Mouse (Mus musculus): ENCODE data around the gene Hist1h2bb. TPM values are rescaled to one million over a fixed set of nuclear protein-coding genes. Genes with fewer than 3 reads are reported as not detected.

Gene Hist1h2bb
- polyA plus RNA-seq, 1 experiment from 2014 or later = 4.6 TPM

DNA sequence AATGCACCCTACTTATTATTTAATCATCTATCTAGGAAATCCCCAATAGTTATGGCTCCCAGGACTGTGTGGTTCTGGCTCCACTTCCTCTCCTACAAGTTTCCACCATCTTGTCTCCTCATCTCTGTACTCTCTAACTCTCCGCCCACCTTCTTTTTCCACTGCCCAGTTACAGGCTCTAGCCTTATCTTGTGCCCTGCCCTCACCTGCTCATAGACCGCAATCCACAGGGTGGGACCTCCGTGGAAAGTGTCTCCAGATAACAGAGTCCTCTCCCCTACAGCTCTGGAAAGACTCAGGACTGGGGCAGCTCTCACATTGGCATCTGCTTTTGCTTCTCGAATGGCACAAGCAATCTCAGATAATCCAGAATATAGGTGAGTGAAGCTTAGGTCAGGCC, 32.5 kb downstream of the Hist1h2bb start:
- H3K9ac ChIP-seq (ENCODE audit: low read depth, low read length) = no peak overlapping the region
- 52% methylated on average over 4 of the region's 4 CpGs for WGBS
- no peaks in the 10 kb centered on the region for H3K27me3 ChIP-seq (replicated peaks; ENCODE audit: control insufficient read depth, insufficient read depth, low read length)
- no peak for DNase-seq (ENCODE audit: low spot score)
- H3K4me3 ChIP-seq (ENCODE audit: low read depth, low read length) = no peak overlapping the region
- no peaks in the 10 kb centered on the region for H3K4me1 ChIP-seq (replicated peaks; ENCODE audit: control insufficient read depth, insufficient read depth, low read length)
- no peaks in the 10 kb centered on the region for H3K36me3 ChIP-seq (ENCODE audit: control insufficient read depth, insufficient read depth, low read length)
- no peak overlapping the region for H3K4me2 ChIP-seq
- no peaks in the 10 kb centered on the region for H3K9me3 ChIP-seq (ENCODE audit: control insufficient read depth, low read length)
- H3K27ac ChIP-seq (ENCODE audit: low read depth, low read length) = no peak overlapping the region
- peak; percentile 39; the same call in 1 of the 2 replicates for ATAC-seq (replicated peaks; ENCODE audit: low FRiP score)

GRCm38 (mm10) chr13:23792520-23792919, 46.0 kb downstream of the Hist1h2bb start:
- no peak overlapping the region for H3K27ac ChIP-seq (ENCODE audit: low read depth, low read length)
- no peaks in the 10 kb centered on the region for H3K36me3 ChIP-seq (ENCODE audit: control insufficient read depth, insufficient read depth, low read length)
- H3K4me1 ChIP-seq (replicated peaks; ENCODE audit: control insufficient read depth, insufficient read depth, low read length) = no peaks in the 10 kb centered on the region
- ATAC-seq (replicated peaks; ENCODE audit: low FRiP score) (no peak), DNase-seq (ENCODE audit: low spot score) (no peak)
- H3K4me3 ChIP-seq (ENCODE audit: low read depth, low read length) = no peak overlapping the region
- 42% methylated on average over 2 of the region's 2 CpGs for WGBS
- no peaks in the 10 kb centered on the region for H3K9me3 ChIP-seq (ENCODE audit: control insufficient read depth, low read length)
- no peaks in the 10 kb centered on the region for H3K27me3 ChIP-seq (replicated peaks; ENCODE audit: control insufficient read depth, insufficient read depth, low read length)
- no peak overlapping the region for H3K9ac ChIP-seq (ENCODE audit: low read depth, low read length)
- H3K4me2 ChIP-seq = no peak overlapping the region

Small RNA genes within 50 kb of the gene (microRNA-seq; reads per million reads assigned to microRNA genes)
- gene Gm44314 (ENCODE audit: borderline number of aligned reads) (not detected), gene Gm44484 (ENCODE audit: borderline number of aligned reads) (3.2 reads per million)

Other genes starting within 250 kb of the Hist1h2bb start
- gene Hist1h4h, start 215.7 kb upstream of the Hist1h2bb start, polyA plus RNA-seq (2014; fragmentation: Nextera tagmentation; extraction: Ambion mirVana) = 3.3 and 4.3 TPM in 2 replicates
- 1.1 and 5.1 TPM in 2 replicates for gene Hist1h2af, start 212.8 kb upstream of the Hist1h2bb start, polyA plus RNA-seq (2014; fragmentation: Nextera tagmentation; extraction: Ambion mirVana)
- 5.2 TPM in 2 replicates for gene Hist1h3g, start 211.3 kb upstream of the Hist1h2bb start, polyA plus RNA-seq (2014; fragmentation: Nextera tagmentation; extraction: Ambion mirVana)
- gene Hist1h2bh, start 203.3 kb upstream of the Hist1h2bb start, polyA plus RNA-seq (2014; fragmentation: Nextera tagmentation; extraction: Ambion mirVana) = 1.6 and 1.7 TPM in 2 replicates
- gene Hist1h3f, start 202.7 kb upstream of the Hist1h2bb start, polyA plus RNA-seq (2014; fragmentation: Nextera tagmentation; extraction: Ambion mirVana) = 0.42 and 0.62 TPM in 2 replicates
- 0.66 and 1.4 TPM in 2 replicates for gene Hist1h4f, start 195.1 kb upstream of the Hist1h2bb start, polyA plus RNA-seq (2014; fragmentation: Nextera tagmentation; extraction: Ambion mirVana)
- gene Hist1h1d, start 193.5 kb upstream of the Hist1h2bb start, polyA plus RNA-seq (2014; fragmentation: Nextera tagmentation; extraction: Ambion mirVana) = 0.68 and 0.82 TPM in 2 replicates
- gene Hist1h3e, start 184.4 kb upstream of the Hist1h2bb start, polyA plus RNA-seq (2014; fragmentation: Nextera tagmentation; extraction: Ambion mirVana) = 3.5 and 5.6 TPM in 2 replicates
- gene Hist1h2ae, start 175.5 kb upstream of the Hist1h2bb start, polyA plus RNA-seq (2014; fragmentation: Nextera tagmentation; extraction: Ambion mirVana) = 61.3 and 62.9 TPM in 2 replicates
- 5.7 and 6.3 TPM in 2 replicates for gene Hist1h2bg, start 175.3 kb upstream of the Hist1h2bb start, polyA plus RNA-seq (2014; fragmentation: Nextera tagmentation; extraction: Ambion mirVana)
- gene Hist1h2bf, start 172.5 kb upstream of the Hist1h2bb start, polyA plus RNA-seq (2014; fragmentation: Nextera tagmentation; extraction: Ambion mirVana) = 1.8 TPM in 2 replicates
- gene Hist1h2ad, start 172.4 kb upstream of the Hist1h2bb start, polyA plus RNA-seq (2014; fragmentation: Nextera tagmentation; extraction: Ambion mirVana) = 0.84 and 0.92 TPM in 2 replicates
- gene Hist1h3d, start 171.0 kb upstream of the Hist1h2bb start, polyA plus RNA-seq (2014; fragmentation: Nextera tagmentation; extraction: Ambion mirVana) = 7.7 and 8.5 TPM in 2 replicates
- gene Hist1h4d, start 165.1 kb upstream of the Hist1h2bb start, polyA plus RNA-seq (2014; fragmentation: Nextera tagmentation; extraction: Ambion mirVana) = 92.8 and 99.3 TPM in 2 replicates
- gene Hist1h2be, start 125.6 kb upstream of the Hist1h2bb start, polyA plus RNA-seq (2014; fragmentation: Nextera tagmentation; extraction: Ambion mirVana) = 4.4 TPM in 2 replicates
- gene Hist1h1e, start 124.2 kb upstream of the Hist1h2bb start, polyA plus RNA-seq (2014; fragmentation: Nextera tagmentation; extraction: Ambion mirVana) = 17.5 and 21.2 TPM in 2 replicates
- gene Hist1h2ac, start 62.8 kb upstream of the Hist1h2bb start, polyA plus RNA-seq (2014; fragmentation: Nextera tagmentation; extraction: Ambion mirVana) = 0.79 and 1.5 TPM in 2 replicates
- 31.9 and 35.7 TPM in 2 replicates for gene Hist1h2bc, start 62.5 kb upstream of the Hist1h2bb start, polyA plus RNA-seq (2014; fragmentation: Nextera tagmentation; extraction: Ambion mirVana)
- gene Hist1h1t, start 50.9 kb upstream of the Hist1h2bb start, polyA plus RNA-seq (2014; fragmentation: Nextera tagmentation; extraction: Ambion mirVana) = not detected in 2 replicates
- 5.1 and 5.2 TPM in 2 replicates for gene Hist1h4c, start 48.3 kb upstream of the Hist1h2bb start, polyA plus RNA-seq (2014; fragmentation: Nextera tagmentation; extraction: Ambion mirVana)
- 6.1 and 7.2 TPM in 2 replicates for gene Hfe, start 35.9 kb upstream of the Hist1h2bb start, polyA plus RNA-seq (2014; fragmentation: Nextera tagmentation; extraction: Ambion mirVana)
- gene Hist1h1c, start 7.9 kb upstream of the Hist1h2bb start, polyA plus RNA-seq (2014; fragmentation: Nextera tagmentation; extraction: Ambion mirVana) = 24.2 and 25.8 TPM in 2 replicates
- 6.1 and 6.7 TPM in 2 replicates for gene Hist1h3c, start 1.1 kb upstream of the Hist1h2bb start, polyA plus RNA-seq (2014; fragmentation: Nextera tagmentation; extraction: Ambion mirVana)
- gene Hist1h2ab, start 4.4 kb downstream of the Hist1h2bb start, polyA plus RNA-seq (2014; fragmentation: Nextera tagmentation; extraction: Ambion mirVana) = 38.5 and 42.1 TPM in 2 replicates
- 5.5 and 8.3 TPM in 2 replicates for gene Hist1h3b, start 5.5 kb downstream of the Hist1h2bb start, polyA plus RNA-seq (2014; fragmentation: Nextera tagmentation; extraction: Ambion mirVana)
- 4.0 TPM in 2 replicates for gene Hist1h4b, start 10.3 kb downstream of the Hist1h2bb start, polyA plus RNA-seq (2014; fragmentation: Nextera tagmentation; extraction: Ambion mirVana)
- gene Hist1h4a, start 14.5 kb downstream of the Hist1h2bb start, polyA plus RNA-seq (2014; fragmentation: Nextera tagmentation; extraction: Ambion mirVana) = 0.57 TPM in 1 of 2 replicates, not detected in the other
- 4.2 and 8.8 TPM in 2 replicates for gene Hist1h3a, start 15.7 kb downstream of the Hist1h2bb start, polyA plus RNA-seq (2014; fragmentation: Nextera tagmentation; extraction: Ambion mirVana)
- 2.8 and 3.9 TPM in 2 replicates for gene Hist1h1a, start 16.9 kb downstream of the Hist1h2bb start, polyA plus RNA-seq (2014; fragmentation: Nextera tagmentation; extraction: Ambion mirVana)
- gene Trim38, start 23.2 kb downstream of the Hist1h2bb start, polyA plus RNA-seq (2014; fragmentation: Nextera tagmentation; extraction: Ambion mirVana) = not detected in 2 replicates
- 0.26 and 0.56 TPM in 2 replicates for gene Slc17a2, start 60.3 kb downstream of the Hist1h2bb start, polyA plus RNA-seq (2014; fragmentation: Nextera tagmentation; extraction: Ambion mirVana)
- gene Slc17a3, start 92.7 kb downstream of the Hist1h2bb start, polyA plus RNA-seq (2014; fragmentation: Nextera tagmentation; extraction: Ambion mirVana) = 0.36 and 0.43 TPM in 2 replicates
- not detected in 2 replicates for gene Slc17a1, start 121.0 kb downstream of the Hist1h2bb start, polyA plus RNA-seq (2014; fragmentation: Nextera tagmentation; extraction: Ambion mirVana)
- gene Slc17a4, start 168.3 kb downstream of the Hist1h2bb start, polyA plus RNA-seq (2014; fragmentation: Nextera tagmentation; extraction: Ambion mirVana) = 0.06 TPM in 1 of 2 replicates, not detected in the other
- not detected in 2 replicates for gene Hist1h2ba, start 187.4 kb downstream of the Hist1h2bb start, polyA plus RNA-seq (2014; fragmentation: Nextera tagmentation; extraction: Ambion mirVana)
- not detected in 2 replicates for gene Hist1h2aa, start 187.7 kb downstream of the Hist1h2bb start, polyA plus RNA-seq (2014; fragmentation: Nextera tagmentation; extraction: Ambion mirVana)
- gene Scgn, start 244.5 kb downstream of the Hist1h2bb start, polyA plus RNA-seq (2014; fragmentation: Nextera tagmentation; extraction: Ambion mirVana) = 0.21 TPM in 1 of 2 replicates, not detected in the other

Data from liver, embryonic 11.5 days (tissue).